Mouse (Mus musculus) ES-Bruce4 (cell line): ENCODE data around the gene Palm2.

ENCODE experiments used
- CTCF ChIP-seq: IDR thresholded peaks from one replicate; pipeline ENCODE4 v1.8.1; 2011; ENCODE audit warnings: low read depth, low read length
- POLR2A ChIP-seq: IDR thresholded peaks from one replicate; pipeline ENCODE4 v1.8.1; 2011; ENCODE audit warnings: low read length; ENCODE audit not compliant: insufficient read depth

- no peak for TF ChIP-seq POLR2A
- no peak for TF ChIP-seq CTCF
Measured at GRCm38 (mm10) chr4:57750651-57751050, 316.6 kb downstream of the Palm2 start.
